Mouse (Mus musculus) MEL-GATA-1-ER (cell line): ENCODE measurements at regions not wholly inside any gene's neighbourhood (a gene's known extent, or its start where the extent isn't known, plus 50 kb on each side); places are given as distances from the start of the nearest gene placed in this dataset.

ENCODE experiments used
- DNase-seq: peaks from one replicate; pipeline ENCODE4 v3.0.0-alpha.2; 2012; ENCODE audit warnings: low read depth; ENCODE audit errors: extremely low read depth

DNA sequence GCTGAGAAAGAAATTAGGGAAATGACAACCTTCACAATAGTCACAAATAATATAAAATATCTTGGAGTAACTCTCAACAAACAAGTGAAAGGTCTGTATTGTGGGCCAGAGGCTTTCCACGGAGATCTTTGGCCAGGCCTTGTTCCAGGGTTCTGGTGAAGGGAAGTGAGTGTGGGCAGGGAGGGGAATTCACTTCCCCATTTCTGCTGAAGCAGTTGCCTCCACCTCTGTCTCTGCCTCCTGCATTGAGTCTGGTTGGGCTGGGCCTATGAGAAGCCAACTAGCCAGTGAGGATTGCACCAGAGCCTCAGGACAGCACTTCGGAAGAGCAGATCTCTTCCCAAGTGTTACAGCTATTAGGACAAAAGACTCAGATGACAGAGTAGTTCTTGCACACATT, 294.9 kb upstream of the Ascc3 start:
- peak; percentile 20 for DNase-seq

DNA sequence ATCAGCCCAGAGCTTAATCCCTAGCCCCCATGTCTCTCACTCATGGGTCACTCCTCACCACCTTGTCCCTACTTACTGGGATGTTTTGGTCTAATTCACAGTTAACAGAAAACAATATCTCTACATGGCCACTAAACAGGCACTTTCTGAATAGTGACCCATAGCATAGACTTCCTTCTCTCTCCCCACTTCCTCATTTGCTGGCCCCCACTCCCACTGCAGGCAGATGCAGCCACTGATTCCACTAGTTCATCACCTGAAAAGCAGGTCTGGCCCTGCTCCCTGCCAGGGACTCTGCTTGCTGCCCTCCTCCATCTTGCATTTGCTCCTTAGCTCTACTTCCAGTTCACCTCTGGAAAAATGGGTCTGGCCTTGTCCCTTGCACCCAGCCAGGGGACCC, 280.5 kb upstream of the Ascc3 start:
- DNase-seq, result no peak

DNA sequence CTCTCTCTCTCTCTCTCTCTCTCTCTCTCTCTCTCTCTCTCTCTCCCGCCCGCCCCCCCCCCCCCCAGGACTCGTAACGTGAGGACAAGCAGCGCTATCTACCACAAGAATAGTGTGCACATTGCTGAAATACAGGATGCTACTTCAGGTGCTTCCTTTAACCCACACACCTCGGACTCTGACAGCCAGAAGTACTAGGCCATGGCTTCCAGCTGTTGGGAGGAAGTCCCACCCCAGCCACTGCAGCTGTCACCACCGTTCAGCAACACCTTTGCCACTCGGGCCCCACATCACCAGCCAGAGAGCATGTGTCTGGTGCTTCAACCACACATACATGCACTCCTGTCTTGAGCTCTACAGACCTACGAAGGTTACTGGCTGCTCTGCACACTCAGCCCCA, 279.9 kb upstream of the Ascc3 start:
- DNase-seq, result no peak
